Mouse (Mus musculus) T-helper 1 cell (primary cell): ENCODE measurements around the gene Gm13199.

Experiments used
- in situ Hi-C: fragments of 300-600 bp; cut with MboI, MseI; formaldehyde crosslinking; loops from one replicate; pipeline ENCODE4 v1.15.1; 2025; ENCODE audit warnings: high pct_unique_total_duplicates

The Gm13199 gene

DNA sequence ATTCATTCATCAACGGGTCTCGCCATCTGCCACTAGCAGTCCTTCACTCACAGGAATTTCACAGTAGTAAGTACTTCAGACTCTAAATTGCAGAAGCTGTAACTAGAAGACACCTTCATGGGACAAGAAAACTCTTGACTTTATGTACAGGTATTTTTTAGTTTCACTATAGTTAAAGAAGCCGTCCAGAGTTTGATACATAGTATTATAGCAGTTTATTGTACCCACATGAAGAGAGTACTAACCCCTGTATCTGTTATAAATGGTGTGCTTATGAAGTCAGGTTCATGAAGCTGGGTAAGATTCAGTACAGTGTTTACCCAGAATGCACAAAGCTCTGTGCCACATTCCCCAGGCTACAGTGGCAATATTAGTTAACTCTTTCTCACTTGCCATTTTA, at the start of gene Gm13199:
Gm13199 (minus strand) TSS at position 101 of the 400 bp plus-strand sequence.
- in situ Hi-C loops = no loop called here

DNA sequence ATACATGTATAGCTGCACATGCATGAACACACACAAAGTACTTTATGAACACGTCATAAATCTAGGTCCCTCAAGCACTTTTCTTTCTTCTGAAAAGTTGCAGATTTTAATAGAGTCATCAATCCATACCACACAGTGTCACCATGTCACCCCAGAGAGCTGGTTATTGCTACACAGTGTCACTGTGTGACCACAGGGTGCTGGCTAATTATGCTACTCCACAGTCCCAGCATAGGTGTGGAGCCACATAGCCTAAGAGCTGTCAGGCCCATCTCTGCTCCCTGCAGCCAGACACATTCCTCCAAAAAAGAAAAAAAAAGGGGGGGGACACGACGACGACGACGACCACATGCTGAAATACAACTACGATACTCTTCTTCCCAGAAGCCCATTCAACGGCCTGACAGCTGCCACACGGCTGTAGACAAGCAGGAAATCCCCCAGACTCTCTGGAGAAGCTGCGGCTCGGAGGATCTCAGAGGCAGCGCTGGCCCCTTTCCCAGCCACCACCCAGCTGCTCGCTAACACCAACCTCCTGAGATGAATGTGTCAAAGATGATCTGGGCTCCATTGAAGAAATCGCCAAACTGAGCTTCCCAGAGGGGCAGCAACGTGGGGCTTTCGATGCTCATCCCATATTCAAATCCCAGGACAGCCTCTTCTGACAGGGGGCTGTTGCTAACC, 48.7 kb upstream of the Gm13199 start:
- in situ Hi-C loops = no loop called here

DNA sequence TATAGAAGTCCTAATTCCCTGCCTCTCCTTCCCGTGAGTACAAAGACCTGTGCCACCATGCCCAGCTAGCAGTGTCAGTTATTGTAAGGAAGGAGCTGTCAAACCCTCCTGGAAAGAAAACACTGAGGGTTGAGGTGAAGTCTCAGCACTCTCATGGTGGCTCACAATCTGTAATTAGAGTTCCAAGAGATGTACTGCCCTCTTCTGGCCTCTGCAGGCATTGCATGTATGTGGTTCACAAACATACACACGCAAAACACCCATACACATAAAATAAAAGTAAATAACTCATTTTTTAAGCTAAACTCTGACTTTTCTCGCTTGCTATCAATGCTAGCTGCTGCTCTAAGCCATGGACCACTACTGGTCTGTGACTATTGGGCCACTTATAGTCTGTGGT, 43.9 kb upstream of the Gm13199 start:
- in situ Hi-C loops = no loop called here

DNA sequence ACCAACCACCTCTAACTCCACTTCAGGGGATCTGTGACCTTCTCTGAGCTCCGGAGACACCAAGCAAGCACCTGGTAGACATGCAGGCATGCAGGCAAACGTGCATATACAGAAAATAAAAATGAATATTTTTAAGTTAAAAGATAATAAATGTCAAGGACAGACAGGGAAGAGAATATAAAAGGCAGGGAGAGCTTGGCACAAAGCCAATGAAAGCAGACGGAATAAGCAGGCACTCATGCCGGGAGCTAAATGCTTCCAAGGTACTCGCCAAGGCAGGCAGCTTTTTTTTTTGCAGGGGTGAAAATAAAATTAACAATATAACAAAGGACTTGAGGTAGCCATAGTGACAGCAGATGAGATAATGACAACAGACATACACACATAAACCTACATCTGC, 43.4 kb upstream of the Gm13199 start:
- in situ Hi-C loops = no loop called here

- in situ Hi-C loops = no loop called here
Measured at GRCm38 (mm10) chr2:5900145-5900544, 37.4 kb upstream of the Gm13199 start.

DNA sequence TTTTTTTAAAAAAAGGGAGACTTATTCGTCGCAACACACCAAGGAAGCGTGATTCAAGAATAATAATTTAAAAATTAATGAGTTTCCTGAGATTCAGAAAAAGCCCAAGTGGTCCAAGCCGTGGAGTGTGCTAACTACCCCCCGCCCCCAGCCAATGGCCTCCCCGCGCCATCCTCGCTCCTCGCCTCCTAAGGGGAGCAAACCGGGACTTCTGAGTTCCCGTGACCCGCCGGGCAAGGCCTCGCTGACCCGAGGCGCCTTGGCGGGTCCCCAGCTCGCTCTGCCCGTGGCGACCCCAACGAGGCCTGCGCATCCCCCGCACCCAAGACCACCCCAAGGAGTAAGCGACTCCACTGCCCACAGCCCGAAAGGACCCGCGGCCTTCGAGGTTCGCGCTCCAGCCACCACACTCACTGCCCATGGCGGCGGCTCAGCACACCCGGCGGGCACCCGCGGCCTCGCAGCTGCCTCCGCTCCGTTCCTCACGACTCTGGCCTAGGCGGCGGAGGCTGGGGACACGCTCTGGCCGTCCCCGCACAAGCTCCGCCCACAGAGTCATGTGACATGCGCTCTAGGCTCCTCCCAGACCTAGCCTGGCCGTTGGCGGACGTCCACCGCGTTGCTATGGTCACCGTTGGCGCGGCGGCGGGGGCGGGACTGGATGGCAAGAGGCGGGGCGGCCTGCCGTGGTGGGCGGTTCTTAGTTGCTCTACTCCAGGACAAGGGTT, 32.3 kb upstream of the Gm13199 start, which contains the start of gene Sec61a2:
Sec61a2 (minus strand) TSS at position 590 of the 728 bp plus-strand sequence.
- in situ Hi-C loops = no loop called here

GRCm38 (mm10) chr2:5894296-5894695, 31.6 kb upstream of the Gm13199 start:
- in situ Hi-C loops = no loop called here

DNA sequence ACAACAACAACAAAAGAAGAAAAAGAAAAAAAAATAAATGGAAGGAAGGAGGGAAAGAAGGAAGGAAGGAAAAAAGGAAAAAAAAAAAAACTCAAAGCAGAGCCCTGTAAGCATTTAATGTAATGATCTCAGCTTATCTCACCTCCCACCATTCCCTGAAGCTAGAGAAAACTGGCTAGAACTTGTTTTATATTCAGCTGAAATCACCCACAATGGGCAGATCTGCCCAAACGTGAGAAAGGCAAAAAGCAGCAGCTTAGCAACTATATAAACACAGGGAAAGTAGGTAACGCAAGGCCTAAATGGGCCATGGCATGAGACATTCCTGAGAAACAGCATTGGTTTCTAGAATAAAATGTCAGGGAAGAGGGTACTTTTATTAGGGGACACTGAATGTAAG, 26.7 kb upstream of the Gm13199 start:
- in situ Hi-C loops = no loop called here

DNA sequence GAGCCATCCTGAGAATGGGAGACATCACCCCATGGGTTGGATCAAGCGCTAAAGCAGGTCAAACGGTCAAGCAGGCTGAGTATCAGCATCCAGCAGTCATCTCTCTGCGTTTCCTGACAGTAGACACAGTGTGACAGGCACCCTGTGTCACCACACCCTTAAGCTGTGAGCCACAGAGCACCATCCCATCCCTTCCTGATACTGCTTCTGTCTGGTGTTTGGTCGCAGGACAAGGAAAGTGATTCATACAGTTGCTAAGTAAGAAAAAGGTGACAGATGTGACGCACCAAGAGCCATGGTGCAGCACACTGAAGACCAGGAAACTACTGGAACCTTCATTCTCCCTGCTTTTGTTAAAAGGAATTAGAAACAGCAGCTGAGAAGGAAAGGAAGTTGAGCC, 26.1 kb upstream of the Gm13199 start:
- in situ Hi-C loops = no loop called here

- in situ Hi-C loops = no loop called here
Measured at GRCm38 (mm10) chr2:5877446-5877845, 14.7 kb upstream of the Gm13199 start.

- in situ Hi-C loops = no loop called here
Measured at GRCm38 (mm10) chr2:5869746-5870145, 7.0 kb upstream of the Gm13199 start.

DNA sequence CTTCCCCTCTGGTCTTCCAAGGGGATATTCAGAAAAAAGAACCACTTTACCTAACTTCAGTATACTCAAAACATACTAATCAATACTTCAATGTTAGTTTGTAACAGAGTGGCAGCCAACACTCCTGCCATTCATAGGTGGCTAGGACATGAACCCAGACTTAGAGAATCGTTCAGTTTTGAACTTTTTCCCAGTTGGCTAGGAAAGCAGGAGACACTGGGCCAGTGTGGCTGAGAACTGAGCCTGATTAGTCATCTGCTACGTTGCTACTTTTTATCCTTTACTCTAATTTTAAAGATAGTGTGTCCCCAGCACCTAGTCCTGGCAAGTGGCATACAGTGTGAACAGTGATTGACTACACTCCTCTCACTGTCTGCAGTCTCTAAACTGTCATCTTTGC, 4.9 kb upstream of the Gm13199 start:
- in situ Hi-C loops = no loop called here

GRCm38 (mm10) chr2:5851866-5852265, 10.9 kb downstream of the Gm13199 start:
- in situ Hi-C loops = no loop called here

- in situ Hi-C loops = no loop called here
Measured at GRCm38 (mm10) chr2:5851116-5851515, 11.6 kb downstream of the Gm13199 start.

GRCm38 (mm10) chr2:5845826-5846225, 16.9 kb downstream of the Gm13199 start:
- in situ Hi-C loops = no loop called here

DNA sequence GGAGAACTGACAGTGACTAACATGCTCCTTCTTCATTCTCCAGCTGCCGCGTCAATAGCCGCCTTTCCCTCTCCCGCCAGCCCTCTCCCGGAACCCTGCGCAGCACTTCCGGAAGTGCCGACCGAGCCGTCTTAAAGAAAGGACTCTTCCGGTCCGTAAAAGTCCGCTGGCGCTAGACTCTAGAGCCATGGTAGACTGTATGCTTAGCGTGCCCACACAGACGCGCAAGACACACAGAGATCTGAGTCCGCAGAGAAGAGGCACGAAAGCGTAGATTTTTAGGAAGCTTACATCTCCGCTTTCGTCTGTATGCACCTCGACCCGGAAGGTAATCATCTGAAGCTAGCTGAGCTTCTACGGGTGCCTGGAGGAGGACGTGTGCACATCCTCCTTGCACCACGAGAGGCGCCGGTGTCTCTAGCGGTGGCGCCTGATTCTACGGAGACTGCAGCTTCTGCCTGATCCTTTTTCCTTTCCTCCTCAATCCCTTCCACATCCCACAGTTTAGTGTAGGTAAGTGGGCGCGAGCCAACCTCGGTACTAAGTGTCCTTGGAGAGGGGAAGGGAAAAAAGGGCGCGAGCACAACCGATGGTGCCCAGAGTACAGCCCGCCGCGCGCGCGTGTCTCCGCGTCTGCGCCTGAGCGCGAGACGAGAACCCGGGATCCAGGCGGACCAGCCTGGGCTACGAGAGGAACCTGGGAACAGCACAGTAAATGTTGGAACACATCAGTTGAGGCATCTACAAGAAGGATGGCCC, 17.7 kb downstream of the Gm13199 start, which contains the start of the genes Nudt5 and Cdc123:
Nudt5 (plus strand) TSS at position 147 of the 759 bp plus-strand sequence.
Cdc123 (minus strand) TSS at position 292 of the 759 bp plus-strand sequence.
- in situ Hi-C loops = no loop called here

GRCm38 (mm10) chr2:5844181-5844872, 18.4 kb downstream of the Gm13199 start:
- in situ Hi-C loops = no loop called here

GRCm38 (mm10) chr2:5840815-5841214, 21.9 kb downstream of the Gm13199 start:
- in situ Hi-C loops = no loop called here

GRCm38 (mm10) chr2:5825265-5825913, 37.3 kb downstream of the Gm13199 start:
- in situ Hi-C loops = no loop called here

DNA sequence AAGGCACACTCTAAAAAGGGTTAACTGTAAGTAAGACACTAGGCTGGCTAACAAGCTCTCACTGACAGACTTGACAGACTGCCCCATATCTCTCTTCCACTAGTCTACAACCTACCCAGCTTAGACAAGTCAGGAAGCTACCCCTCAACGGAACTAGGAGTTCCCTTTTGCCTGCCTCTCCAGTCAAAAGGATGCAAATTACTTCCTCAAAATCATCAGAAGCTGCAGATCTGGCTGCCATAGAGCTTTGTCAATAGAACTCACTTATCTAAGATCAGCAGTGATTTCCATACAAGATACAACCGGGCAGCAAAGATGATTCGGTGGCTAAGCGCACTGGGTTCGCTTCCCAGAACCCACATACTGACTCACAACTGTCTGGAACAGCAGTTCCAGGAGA, 38.0 kb downstream of the Gm13199 start:
- in situ Hi-C loops = loop anchor here (25.0 kb wide), 1 partner anchor 737 kb away; no protein-coding TSS in a partner anchor

- in situ Hi-C loops = loop anchor here (25.0 kb wide), 1 partner anchor 737 kb away; no protein-coding TSS in a partner anchor
Measured at GRCm38 (mm10) chr2:5824213-5824612, 38.5 kb downstream of the Gm13199 start.
